Mouse (Mus musculus): ENCODE measurements at regions not wholly inside any gene's neighbourhood (a gene's known extent, or its start where the extent isn't known, plus 50 kb on each side); places are given as distances from the start of the nearest gene placed in this dataset.

DNA sequence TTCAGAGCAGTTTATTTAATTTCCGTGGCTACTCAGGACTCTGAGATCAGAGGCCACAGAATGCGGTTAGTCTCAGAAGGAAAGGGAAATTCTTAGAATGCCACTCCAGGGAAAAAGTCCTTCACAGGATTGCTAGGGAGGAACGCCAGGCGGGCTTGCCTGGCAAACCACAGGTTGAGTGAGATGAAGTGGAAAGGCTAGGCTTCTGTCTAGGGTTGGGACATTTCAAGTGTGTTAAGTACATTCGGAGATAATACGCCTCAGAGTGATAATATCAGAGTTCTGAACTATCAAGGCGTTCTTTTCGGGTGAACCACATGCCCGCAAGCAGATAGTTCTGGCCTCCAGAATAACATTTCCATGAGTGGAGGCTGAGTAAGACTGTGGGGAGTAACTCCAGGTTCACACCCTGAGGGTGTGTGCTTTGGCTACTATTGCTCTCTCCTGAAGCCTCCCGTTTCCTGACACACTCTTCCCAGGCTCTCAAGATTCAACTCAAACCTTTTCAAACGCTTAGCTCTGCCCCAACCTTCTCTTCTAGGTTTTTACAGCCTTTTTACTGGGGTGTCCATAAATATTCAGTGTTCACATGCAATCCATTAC, 119.3 kb upstream of the Nr5a2 start:
- no peak for DNase-seq (ENCODE audit: extremely low spot score, low spot score)
- Histone ChIP-seq H3K9me3 (no peaks in the 10 kb centered on the region), H3K36me3 (replicated peaks) (no peaks in the 10 kb centered on the region), H3K27me3 (ENCODE audit: poor library complexity, severe bottlenecking) (no peaks in the 10 kb centered on the region), H3K4me1 (no peaks in the 10 kb centered on the region), H3K4me3 (no peak overlapping the region), H3K27ac (no peak overlapping the region)
- 86% methylated on average over 11 of the region's 11 CpGs for WGBS

DNA sequence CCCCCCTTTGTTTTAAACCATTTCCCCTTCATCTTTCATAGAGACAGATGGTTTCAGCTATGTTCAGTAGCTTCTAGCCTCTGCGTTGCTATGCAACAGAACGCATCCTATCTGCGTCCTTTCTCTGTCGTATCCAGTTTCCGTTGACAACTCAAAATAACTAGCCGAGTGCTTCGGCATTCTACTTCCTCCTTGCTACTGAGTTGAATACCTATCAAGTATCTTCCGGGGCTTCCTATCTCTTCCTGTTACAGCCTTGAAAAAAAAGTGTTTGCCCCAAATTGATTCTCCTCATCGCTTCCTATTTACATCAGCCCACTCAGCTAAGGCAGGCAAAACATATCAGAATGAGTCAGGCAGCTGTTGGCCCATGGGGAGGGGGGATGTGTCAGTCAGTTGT, 114.5 kb upstream of the Nr5a2 start:
- 81% methylated on average over 9 of the region's 9 CpGs for WGBS
- no peak for DNase-seq (ENCODE audit: extremely low spot score, low spot score)
- no peaks in the 10 kb centered on the region for H3K4me1 ChIP-seq
- H3K27me3 ChIP-seq (ENCODE audit: poor library complexity, severe bottlenecking): no peaks in the 10 kb centered on the region
- H3K4me3 ChIP-seq: no peak overlapping the region
- no peaks in the 10 kb centered on the region for H3K9me3 ChIP-seq
- H3K36me3 ChIP-seq (replicated peaks): no peaks in the 10 kb centered on the region
- H3K27ac ChIP-seq: no peak overlapping the region

DNA sequence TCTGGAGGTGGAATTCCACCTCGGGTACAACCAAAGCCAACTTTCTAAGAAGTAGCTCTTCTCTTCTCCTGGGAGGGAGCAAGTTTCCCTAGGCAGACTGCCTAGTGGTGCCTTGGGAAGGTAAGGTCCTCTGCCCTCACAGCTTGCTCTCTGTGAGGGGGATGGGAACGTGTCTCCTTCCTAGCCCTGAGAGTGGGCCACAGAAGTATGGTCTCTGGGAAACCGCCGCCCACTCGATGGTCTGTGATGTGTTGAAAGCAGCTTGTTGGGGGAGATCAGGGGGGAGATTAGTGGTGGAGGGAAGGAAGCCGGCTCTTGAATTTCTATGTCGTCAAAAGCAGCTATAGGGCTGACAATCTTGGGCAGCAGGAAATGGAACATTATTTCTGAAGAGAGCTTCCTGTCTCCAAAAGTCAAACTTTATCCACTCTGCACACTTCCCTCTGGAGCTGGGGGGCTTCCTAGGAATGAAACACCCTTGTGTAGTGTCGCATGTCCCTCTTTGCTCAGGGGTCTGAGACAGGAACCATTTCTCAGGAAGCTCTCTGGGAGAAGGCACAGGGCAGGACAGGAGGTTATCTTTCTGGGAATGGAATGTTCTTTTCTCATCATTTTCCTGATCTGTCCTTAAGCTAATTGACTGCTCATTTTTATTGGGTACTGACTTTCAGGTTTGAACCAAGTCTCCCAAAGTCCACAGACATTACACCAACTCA, 113.8 kb upstream of the Nr5a2 start:
- Histone ChIP-seq H3K36me3 (replicated peaks) (no peaks in the 10 kb centered on the region), H3K9me3 (no peaks in the 10 kb centered on the region), H3K27me3 (ENCODE audit: poor library complexity, severe bottlenecking) (no peaks in the 10 kb centered on the region), H3K27ac (no peak overlapping the region), H3K4me3 (no peak overlapping the region), H3K4me1 (no peaks in the 10 kb centered on the region)
- WGBS: 84% methylated on average over 8 of the region's 8 CpGs
- DNase-seq (ENCODE audit: extremely low spot score, low spot score): no peak

DNA sequence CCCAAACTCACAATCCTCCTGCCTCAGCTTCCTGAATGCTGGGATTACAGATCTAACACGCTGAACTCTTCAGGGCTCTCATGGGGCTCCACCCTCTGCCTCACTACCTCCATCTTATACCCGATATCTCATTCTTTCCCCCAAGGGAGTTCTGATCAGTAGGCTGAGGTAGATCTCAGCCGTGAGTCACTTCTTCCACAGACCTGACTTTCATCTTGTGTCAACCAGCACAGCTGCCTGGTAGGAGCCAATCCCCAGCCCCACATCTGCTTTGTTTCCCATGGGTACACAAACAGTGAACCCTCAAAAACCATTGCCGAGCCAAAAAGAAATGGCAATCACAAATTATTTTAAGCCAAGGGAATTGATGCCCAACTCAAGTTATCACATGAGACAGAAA, 100.7 kb upstream of the Nr5a2 start:
- DNase-seq (ENCODE audit: extremely low spot score, low spot score): no peak
- H3K27me3 ChIP-seq (ENCODE audit: poor library complexity, severe bottlenecking): no peaks in the 10 kb centered on the region
- 88% methylated on average over 4 of the region's 4 CpGs for WGBS
- H3K4me3 ChIP-seq: no peak overlapping the region
- no peaks in the 10 kb centered on the region for H3K4me1 ChIP-seq
- H3K27ac ChIP-seq: no peak overlapping the region
- no peaks in the 10 kb centered on the region for H3K9me3 ChIP-seq
- no peaks in the 10 kb centered on the region for H3K36me3 ChIP-seq (replicated peaks)

DNA sequence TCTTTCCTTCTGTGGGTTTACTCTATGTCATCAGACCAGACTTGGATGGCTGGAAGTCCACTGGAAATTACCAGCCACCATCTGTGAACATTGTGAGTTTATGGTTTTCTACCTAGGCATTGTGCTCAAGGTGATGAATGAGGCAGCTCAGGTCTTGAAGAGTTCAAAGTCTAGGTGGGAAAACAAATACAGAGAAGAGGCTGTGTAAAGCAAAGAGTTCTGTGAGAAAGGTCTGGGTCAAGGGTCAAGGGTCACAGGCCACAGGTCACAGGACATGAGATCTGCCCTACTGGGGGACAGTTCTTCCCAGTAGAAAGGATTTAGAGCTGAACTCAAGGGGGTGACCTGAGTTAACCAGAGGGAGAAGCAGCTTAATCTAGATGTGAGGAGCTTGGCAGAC, 92.9 kb upstream of the Nr5a2 start:
- Histone ChIP-seq H3K36me3 (replicated peaks) (no peaks in the 10 kb centered on the region), H3K27ac (no peak overlapping the region), H3K4me3 (no peak overlapping the region), H3K27me3 (ENCODE audit: poor library complexity, severe bottlenecking) (no peaks in the 10 kb centered on the region), H3K9me3 (0 out of 2 replicates have a peak, but pooled peaks cover 2% of the 10 kb centered on the region), H3K4me1 (no peaks in the 10 kb centered on the region)
- no peak for DNase-seq (ENCODE audit: extremely low spot score, low spot score)

DNA sequence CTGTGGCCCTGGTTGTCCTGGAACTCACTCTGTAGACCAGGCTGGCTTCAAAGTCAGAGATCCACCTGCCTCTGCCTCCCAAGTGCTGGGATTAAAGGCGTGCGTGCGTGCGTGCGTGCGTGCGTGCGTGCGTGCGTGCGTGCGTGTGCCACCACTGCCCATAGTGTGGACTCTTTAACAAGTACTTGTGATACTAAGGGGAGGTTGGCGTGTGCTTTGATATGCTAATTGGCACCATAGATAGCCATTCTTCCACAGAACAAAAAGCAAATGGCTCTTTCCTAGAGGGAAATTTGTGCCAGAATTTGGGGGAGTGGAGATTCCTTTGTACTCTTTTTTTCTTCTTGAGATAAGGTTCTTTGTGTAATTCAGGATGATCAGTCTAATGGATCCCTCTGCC, 91.3 kb upstream of the Nr5a2 start:
- 95% methylated on average over 13 of the region's 13 CpGs for WGBS
- H3K27ac ChIP-seq: no peak overlapping the region

DNA sequence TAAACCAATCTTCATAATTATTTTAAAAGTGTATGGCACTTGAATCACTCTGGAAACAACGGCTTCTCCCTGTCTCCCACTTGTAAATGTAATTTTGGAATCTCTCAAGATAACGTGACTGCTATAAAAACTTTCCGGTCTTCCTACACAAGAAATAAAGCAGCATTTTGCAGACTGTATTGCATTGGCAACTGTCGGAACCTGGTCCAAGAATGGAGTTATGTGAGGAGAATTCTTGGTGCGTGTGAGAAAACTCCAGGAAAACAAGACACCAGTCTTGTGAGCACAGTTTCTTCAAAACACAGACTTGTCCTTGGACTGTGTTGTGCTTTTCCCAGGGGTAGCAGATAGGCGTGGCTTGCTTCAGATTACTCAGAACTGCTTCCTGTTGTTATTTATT, 83.8 kb upstream of the Nr5a2 start:
- WGBS: 90% methylated on average over 6 of the region's 6 CpGs
- H3K27ac ChIP-seq: no peak overlapping the region
- H3K4me3 ChIP-seq: no peak overlapping the region
- DNase-seq (ENCODE audit: extremely low spot score, low spot score): no peak
- no peaks in the 10 kb centered on the region for H3K27me3 ChIP-seq (ENCODE audit: poor library complexity, severe bottlenecking)
- H3K9me3 ChIP-seq: no peaks in the 10 kb centered on the region
- no peaks in the 10 kb centered on the region for H3K4me1 ChIP-seq
- no peaks in the 10 kb centered on the region for H3K36me3 ChIP-seq (replicated peaks)

More for the DNA sequence above, 91.3 kb upstream of the Nr5a2 start:
- no peaks in the 10 kb centered on the region for H3K27me3 ChIP-seq (ENCODE audit: poor library complexity, severe bottlenecking)
- 0 out of 2 replicates have a peak, but pooled peaks cover 2% of the 10 kb centered on the region for H3K9me3 ChIP-seq
- H3K36me3 ChIP-seq (replicated peaks): no peaks in the 10 kb centered on the region
- no peak overlapping the region for H3K4me3 ChIP-seq
- no peaks in the 10 kb centered on the region for H3K4me1 ChIP-seq
- no peak for DNase-seq (ENCODE audit: extremely low spot score, low spot score)

DNA sequence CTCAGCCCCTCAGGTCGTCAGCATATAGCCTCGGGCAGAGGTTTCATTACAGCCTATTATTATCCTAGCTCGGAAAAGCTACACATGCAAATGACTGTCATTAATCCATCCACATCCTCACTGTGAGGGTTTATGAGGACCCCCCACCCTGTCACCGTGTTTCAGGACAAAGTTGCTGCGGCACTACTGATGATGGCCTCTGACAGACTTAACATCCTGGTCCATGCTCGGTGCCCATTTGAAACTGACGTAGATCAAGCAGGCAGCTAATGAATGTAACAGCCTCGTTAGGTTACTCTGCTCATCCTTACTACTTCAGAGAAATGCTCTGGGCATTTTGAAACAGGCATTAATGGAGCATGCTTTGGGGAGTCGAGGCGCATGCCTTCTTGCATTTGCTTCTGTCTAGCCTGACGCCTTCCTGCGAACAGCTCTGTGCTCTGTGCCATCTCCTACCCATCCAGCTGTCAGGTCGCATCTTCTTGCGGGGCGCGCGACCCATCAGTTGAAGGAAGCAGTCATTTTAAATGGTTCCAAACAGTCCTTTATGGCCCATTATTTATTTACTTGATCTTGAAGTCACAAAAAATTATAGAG, 82.3 kb upstream of the Nr5a2 start:
- Histone ChIP-seq H3K27me3 (ENCODE audit: poor library complexity, severe bottlenecking) (no peaks in the 10 kb centered on the region), H3K36me3 (replicated peaks) (no peaks in the 10 kb centered on the region), H3K4me3 (no peak overlapping the region), H3K4me1 (no peaks in the 10 kb centered on the region; the same call in 1 of the 2 replicates), H3K9me3 (no peaks in the 10 kb centered on the region), H3K27ac (no peak overlapping the region)
- WGBS: 87% methylated on average over 17 of the region's 17 CpGs
- DNase-seq (ENCODE audit: extremely low spot score, low spot score): no peak

DNA sequence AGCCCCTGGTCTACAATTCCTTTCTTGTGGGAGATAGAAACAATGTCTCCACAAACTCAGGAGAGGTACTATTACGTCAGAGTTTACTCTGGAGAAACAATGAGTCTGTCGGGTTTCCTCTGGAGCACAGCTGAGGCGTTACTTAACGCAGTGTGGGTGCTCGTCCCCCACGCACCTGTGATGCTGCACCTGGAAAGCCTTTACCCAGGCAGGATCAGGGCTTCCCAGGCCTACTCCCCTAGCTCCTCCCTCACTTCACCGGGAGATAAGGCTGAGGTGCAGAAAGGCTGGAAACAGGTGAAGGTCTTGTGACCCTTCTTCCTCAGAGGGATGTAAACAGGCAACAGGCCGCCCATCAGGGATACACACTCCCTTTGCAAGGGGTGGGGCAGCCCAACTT, 80.7 kb upstream of the Nr5a2 start:
- Histone ChIP-seq H3K4me1 (no peaks in the 10 kb centered on the region; the same call in 1 of the 2 replicates), H3K4me3 (no peak overlapping the region), H3K27ac (no peak overlapping the region), H3K27me3 (ENCODE audit: poor library complexity, severe bottlenecking) (no peaks in the 10 kb centered on the region), H3K36me3 (replicated peaks) (no peaks in the 10 kb centered on the region), H3K9me3 (no peaks in the 10 kb centered on the region)
- WGBS: 80% methylated on average over 8 of the region's 8 CpGs
- DNase-seq (ENCODE audit: extremely low spot score, low spot score): no peak

DNA sequence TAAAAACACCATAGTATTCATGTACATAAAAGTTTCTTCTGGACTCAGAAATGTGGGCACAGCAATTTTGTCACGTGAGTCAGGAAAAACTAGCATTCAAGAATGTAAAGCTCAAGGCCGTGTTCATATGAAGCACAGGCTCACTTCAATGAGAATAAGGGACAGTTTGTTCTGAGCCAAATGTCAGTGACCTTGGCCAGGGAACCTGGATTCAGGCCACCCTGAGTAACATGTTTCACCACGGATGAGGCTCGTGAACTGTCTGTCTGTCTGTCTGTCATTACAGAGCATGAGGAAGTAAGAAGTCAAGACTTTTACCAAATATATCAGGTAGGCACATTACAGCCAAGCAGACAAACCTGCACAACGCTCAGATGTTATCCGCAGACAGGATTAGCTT, 74.3 kb upstream of the Nr5a2 start:
- no peaks in the 10 kb centered on the region; the same call in 1 of the 2 replicates for H3K4me1 ChIP-seq
- H3K27ac ChIP-seq: no peak overlapping the region
- H3K36me3 ChIP-seq (replicated peaks): no peaks in the 10 kb centered on the region
- H3K27me3 ChIP-seq (ENCODE audit: poor library complexity, severe bottlenecking): no peaks in the 10 kb centered on the region
- no peaks in the 10 kb centered on the region for H3K9me3 ChIP-seq
- no peak overlapping the region for H3K4me3 ChIP-seq
- WGBS: 93% methylated on average over 6 of the region's 6 CpGs
- no peak for DNase-seq (ENCODE audit: extremely low spot score, low spot score)

DNA sequence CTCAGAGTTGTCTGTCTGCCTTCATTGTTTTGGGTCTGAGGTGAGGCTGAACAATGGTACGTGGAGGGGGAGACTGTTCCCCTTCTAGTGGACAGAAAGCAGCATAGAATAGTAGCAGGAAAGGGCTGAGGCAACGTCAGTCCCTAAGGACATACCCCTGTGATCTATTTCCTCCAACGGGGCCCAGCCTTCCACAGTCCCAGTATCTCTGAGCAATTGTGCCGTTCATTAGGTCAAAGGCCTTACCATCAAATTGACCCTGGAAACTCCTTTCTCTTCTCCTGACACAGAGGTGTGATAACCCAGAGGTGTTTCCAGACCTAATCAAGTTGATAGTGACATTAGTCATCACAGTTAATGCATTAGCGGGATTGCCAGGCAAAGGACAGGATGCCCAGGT, 73.4 kb upstream of the Nr5a2 start:
- H3K4me1 ChIP-seq: no peaks in the 10 kb centered on the region; the same call in 1 of the 2 replicates
- H3K36me3 ChIP-seq (replicated peaks): no peaks in the 10 kb centered on the region
- WGBS: 89% methylated on average over 5 of the region's 5 CpGs
- no peak overlapping the region for H3K27ac ChIP-seq
- H3K9me3 ChIP-seq: no peaks in the 10 kb centered on the region
- DNase-seq (ENCODE audit: extremely low spot score, low spot score): no peak
- H3K4me3 ChIP-seq: no peak overlapping the region
- H3K27me3 ChIP-seq (ENCODE audit: poor library complexity, severe bottlenecking): no peaks in the 10 kb centered on the region

DNA sequence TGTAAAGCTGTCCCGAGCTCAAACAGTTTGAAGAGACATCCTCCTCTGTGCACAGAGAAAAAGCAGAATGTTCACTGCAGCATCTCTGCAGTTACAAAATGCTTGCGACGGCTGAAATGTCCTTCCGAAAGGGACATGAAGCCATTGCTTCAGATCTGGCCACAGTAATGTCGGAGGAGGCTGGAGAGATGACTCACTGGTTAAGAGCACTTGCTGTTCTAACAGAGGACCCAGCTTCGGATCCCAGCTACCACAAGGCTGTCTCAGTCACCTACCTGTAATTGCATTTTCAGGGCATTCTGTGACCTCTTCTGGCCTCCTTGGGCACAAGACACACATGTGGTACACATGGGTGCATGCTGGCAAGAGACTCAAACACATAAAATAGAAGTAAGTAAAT, 63.5 kb upstream of the Nr5a2 start:
- H3K9me3 ChIP-seq: no peaks in the 10 kb centered on the region
- no peak overlapping the region for H3K27ac ChIP-seq
- H3K4me3 ChIP-seq: no peak overlapping the region
- H3K4me1 ChIP-seq: no peaks in the 10 kb centered on the region
- H3K27me3 ChIP-seq (ENCODE audit: poor library complexity, severe bottlenecking): no peaks in the 10 kb centered on the region
- no peak for DNase-seq (ENCODE audit: extremely low spot score, low spot score)
- no peaks in the 10 kb centered on the region for H3K36me3 ChIP-seq (replicated peaks)
- WGBS: 90% methylated on average over 6 of the region's 6 CpGs

DNA sequence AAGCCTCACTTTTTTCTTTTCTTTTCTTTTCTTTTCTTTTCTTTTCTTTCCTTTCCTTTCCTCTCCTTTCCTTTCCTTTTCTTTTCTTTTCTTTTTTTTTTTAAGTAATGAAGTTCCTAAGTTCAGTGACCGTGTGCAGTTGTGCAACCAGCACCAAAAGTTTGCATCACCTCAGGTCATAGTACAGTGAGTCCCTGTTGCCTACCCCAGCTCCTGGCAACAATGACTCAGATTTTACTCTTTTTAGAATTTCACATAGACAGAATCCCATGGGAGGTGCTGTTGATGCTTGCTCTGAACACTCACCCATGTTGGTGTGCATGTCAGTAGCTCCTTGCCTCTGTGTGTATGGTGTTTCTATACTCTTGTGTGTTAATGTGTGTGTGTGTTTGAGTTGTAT, 60.3 kb upstream of the Nr5a2 start:
- no peak overlapping the region for H3K4me3 ChIP-seq
- WGBS: 82% methylated on average over 1 of the region's 1 CpGs
- no peaks in the 10 kb centered on the region for H3K9me3 ChIP-seq
- no peaks in the 10 kb centered on the region for H3K27me3 ChIP-seq (ENCODE audit: poor library complexity, severe bottlenecking)
- H3K36me3 ChIP-seq (replicated peaks): no peaks in the 10 kb centered on the region
- no peaks in the 10 kb centered on the region for H3K4me1 ChIP-seq
- H3K27ac ChIP-seq: no peak overlapping the region
- no peak for DNase-seq (ENCODE audit: extremely low spot score, low spot score)

Measured in forebrain, embryonic 10.5 days (tissue).